Comparison of ENCODE assay signal across 8 mouse cellular contexts in genomic region chr3:108200329-108201323, GRCm38 (mm10). TPM values are rescaled to one million over a fixed set of nuclear protein-coding genes. Genes with fewer than 3 reads are reported as not detected.
DNase-seq lines count a peak whose midpoint lies in the region; ATAC-seq and TF ChIP-seq lines count a peak whose summit lies in the region.

Gene Cyb561d1, minus strand, starts transcription at chr3:108201212.

- ATAC-seq in forebrain, embryonic 14.5 days, result peak; percentile 91
- peak; percentile 94 for ATAC-seq in liver, embryonic 16.5 days (ENCODE audit: low read depth)
- peak; percentile 87 for ATAC-seq in neural tube, embryonic 12.5 days (ENCODE audit: low FRiP score, low read depth)

- intact Hi-C loops in heart, postnatal 10 days (cut with DNase I), result no loop called here

- peak; percentile 45; the same call in 1 of the 2 replicates for TF ChIP-seq POLR2A in testis, adult 2 months (IDR thresholded peaks at IDR 0.05; ENCODE audit: control insufficient read depth, low read depth, low read length)

- H3K36me3 ChIP-seq in ES-E14 (ENCODE audit: control insufficient read depth, insufficient read depth, low read length, poor library complexity, severe bottlenecking), result peaks cover 10% of the 10 kb centered on the region; the same call in 1 of the 2 replicates
- peaks cover 53% of the 10 kb centered on the region for H3K36me3 ChIP-seq in forebrain, embryonic 14.5 days (ENCODE audit: control insufficient read depth, insufficient read depth, low read length)
- no peaks in the 10 kb centered on the region for H3K36me3 ChIP-seq in liver, embryonic 16.5 days (ENCODE audit: control insufficient read depth, insufficient read depth)
- H3K36me3 ChIP-seq in neural tube, embryonic 12.5 days, result peaks cover 48% of the 10 kb centered on the region
- H3K36me3 ChIP-seq in testis, adult 2 months (ENCODE audit: control insufficient read depth, insufficient read depth, low read length), result no peaks in the 10 kb centered on the region

- no peaks in the 10 kb centered on the region for H3K27me3 ChIP-seq in forebrain, embryonic 14.5 days (replicated peaks; ENCODE audit: control insufficient read depth, insufficient read depth, low read length)
- H3K27me3 ChIP-seq in liver, embryonic 16.5 days (ENCODE audit: control insufficient read depth, insufficient read depth, low read depth, low read length), result no peaks in the 10 kb centered on the region
- H3K27me3 ChIP-seq in neural tube, embryonic 12.5 days (replicated peaks), result no peaks in the 10 kb centered on the region
- H3K27me3 ChIP-seq in testis, adult 2 months (ENCODE audit: control insufficient read depth, insufficient read depth, low read length), result no peaks in the 10 kb centered on the region

- 2% methylated on average over 44 of the region's 44 CpGs for WGBS in forebrain, embryonic 14.5 days
- WGBS in large intestine, adult 2 months, result 3% methylated on average over 44 of the region's 44 CpGs
- WGBS in liver, embryonic 16.5 days (ENCODE audit: insufficient replicate concordance), result 2% methylated on average over 44 of the region's 44 CpGs
- 3% methylated on average over 44 of the region's 44 CpGs for WGBS in neural tube, embryonic 12.5 days

- H3K27ac ChIP-seq in ES-E14 (ENCODE audit: insufficient read depth, low read depth, low read length, poor library complexity, severe bottlenecking), result peak within 1 kb of the TSS; percentile 70
- H3K27ac ChIP-seq in forebrain, embryonic 14.5 days (ENCODE audit: low read depth, low read length), result peak within 1 kb of the TSS; percentile 72
- H3K27ac ChIP-seq in liver, embryonic 16.5 days (ENCODE audit: low read length), result peak within 1 kb of the TSS; percentile 95
- H3K27ac ChIP-seq in neural tube, embryonic 12.5 days, result peak within 1 kb of the TSS; percentile 79; the same call in 1 of the 2 replicates
- H3K27ac ChIP-seq in testis, adult 2 months (ENCODE audit: control insufficient read depth, insufficient read depth, low read depth, low read length), result peak within 1 kb of the TSS; percentile 75; the same call in 1 of the 2 replicates

- H3K4me3 ChIP-seq in ES-E14 (ENCODE audit: insufficient read depth in 1 of 2, low read depth in 1 of 2, low read length in 2 of 2, poor library complexity in 1 of 2, severe bottlenecking in 1 of 2), result peak within 1 kb of the TSS; percentile 89 to 96
- peak within 1 kb of the TSS; percentile 48 for H3K4me3 ChIP-seq in forebrain, embryonic 14.5 days (ENCODE audit: low read depth, low read length)
- H3K4me3 ChIP-seq in liver, embryonic 16.5 days (ENCODE audit: low read depth, low read length), result peak within 1 kb of the TSS; percentile 84
- H3K4me3 ChIP-seq in neural tube, embryonic 12.5 days, result peak within 1 kb of the TSS; percentile 63
- H3K4me3 ChIP-seq in testis, adult 2 months (ENCODE audit: control insufficient read depth, low read depth, low read length), result peak within 1 kb of the TSS; percentile 96

- H3K4me2 ChIP-seq in forebrain, embryonic 14.5 days (ENCODE audit: low read length), result peak within 1 kb of the TSS; percentile 54
- H3K4me2 ChIP-seq in liver, embryonic 16.5 days (ENCODE audit: low read depth, low read length), result peak within 1 kb of the TSS; percentile 69
- H3K4me2 ChIP-seq in neural tube, embryonic 12.5 days (replicated peaks), result peak within 1 kb of the TSS; percentile 70

- no peak for TF ChIP-seq CTCF in testis, adult 2 months (IDR thresholded peaks at IDR 0.05; ENCODE audit: control insufficient read depth, insufficient read depth, insufficient replicate concordance, low read depth, low read length)

- peaks cover 2 to 25% of the 10 kb centered on the region in 2 experiments; a peak in 3 of 4 replicates for H3K4me1 ChIP-seq in ES-E14 (ENCODE audit: control insufficient read depth in 2 of 2, insufficient read depth in 2 of 2, low read length in 2 of 2, poor library complexity in 1 of 2)
- H3K4me1 ChIP-seq in forebrain, embryonic 14.5 days (ENCODE audit: control insufficient read depth, insufficient read depth, low read length), result peaks cover 21% of the 10 kb centered on the region
- H3K4me1 ChIP-seq in liver, embryonic 16.5 days (ENCODE audit: control insufficient read depth, low read depth, low read length), result peaks cover 17% of the 10 kb centered on the region
- H3K4me1 ChIP-seq in neural tube, embryonic 12.5 days, result peaks cover 53% of the 10 kb centered on the region
- peaks cover 12% of the 10 kb centered on the region for H3K4me1 ChIP-seq in testis, adult 2 months (ENCODE audit: control insufficient read depth, insufficient read depth, low read length)

- DNase-seq in ES-E14 (ENCODE audit: low read depth, low spot score), result peak; percentile 96
- peak; percentile 87 for DNase-seq in cerebellum, adult 11 months
- peak; percentile 89 for DNase-seq in forebrain, embryonic 14.5 days (ENCODE audit: low spot score)
- peak; percentile 95 for DNase-seq in heart, postnatal 10 days
- peak; percentile 91 for DNase-seq in large intestine, adult 2 months (ENCODE audit: low read depth, low spot score)

- H3K9ac ChIP-seq in ES-E14 (ENCODE audit: insufficient read depth, low read depth, low read length, poor library complexity, severe bottlenecking), result peak within 1 kb of the TSS; percentile 89
- peak within 1 kb of the TSS; percentile 63 for H3K9ac ChIP-seq in forebrain, embryonic 14.5 days (ENCODE audit: low read length)
- peak within 1 kb of the TSS; percentile 81 for H3K9ac ChIP-seq in liver, embryonic 16.5 days (ENCODE audit: low read depth, low read length)
- H3K9ac ChIP-seq in neural tube, embryonic 12.5 days, result peak within 1 kb of the TSS; percentile 63

- no peaks in the 10 kb centered on the region for H3K9me3 ChIP-seq in ES-E14 (ENCODE audit: control insufficient read depth, insufficient read depth, low read depth, low read length)
- no peaks in the 10 kb centered on the region for H3K9me3 ChIP-seq in forebrain, embryonic 14.5 days (replicated peaks; ENCODE audit: control insufficient read depth, low read length)
- no peaks in the 10 kb centered on the region for H3K9me3 ChIP-seq in liver, embryonic 16.5 days (replicated peaks; ENCODE audit: control insufficient read depth, low read length)
- no peaks in the 10 kb centered on the region for H3K9me3 ChIP-seq in neural tube, embryonic 12.5 days

- in situ Hi-C loops in ES-E14 (cut with MboI; ENCODE audit: low sequenced_read_pairs in 2 of 2, unreplicated experiment in 2 of 2), result no loop called here

TF ChIP-seq in ES-E14, 5 proteins besides CTCF, POLR2A, EP300 and RAD21:
- TF ChIP-seq ZNF384 (IDR thresholded peaks at IDR 0.05; ENCODE audit: low read depth, low read length) (no peak), HCFC1 (IDR thresholded peaks at IDR 0.05; ENCODE audit: borderline replicate concordance, insufficient read depth, low read length) (0 out of 2 replicates have a peak, but pooled peaks have one; percentile 13)

RNA-seq across cellular contexts. Expression of gene Cyb561d1, which starts in this region (rescaled TPM):
- 2.2 and 3.9 TPM in 2 replicates for total RNA-seq in ES-E14 (2012; rRNA removed)
- 2.4 and 2.9 TPM in 2 replicates for polyA plus RNA-seq in forebrain, embryonic 14.5 days (2014; fragmentation: Nextera tagmentation; extraction: Ambion mirVana)
- 1 to 10 TPM; 5.7 to 6.2 TPM for total RNA-seq in heart, postnatal 10 days (2021)
- polyA plus RNA-seq in large intestine, adult 2 months (2012; rRNA removed), result 9.9 and 10.8 TPM in 2 replicates
- polyA plus RNA-seq in liver, embryonic 16.5 days (2015; fragmentation: Nextera tagmentation; extraction: Ambion mirVana), result 1.9 TPM in 2 replicates
- polyA plus RNA-seq in neural tube, embryonic 12.5 days (2016; fragmentation: Nextera tagmentation; extraction: Ambion mirVana), result 5.0 and 6.0 TPM in 2 replicates
- polyA plus RNA-seq in testis, adult 2 months (2012; rRNA removed), result 1.7 and 2.2 TPM in 2 replicates

Comparison
In these comparisons a context has a peak if more than half of its experiments do, and no peak if none do; other contexts are left out.
1. Peak in every context shown above with its lines: DNase-seq, ATAC-seq, H3K4me3 ChIP-seq and H3K27ac ChIP-seq.